Mouse (Mus musculus) gastrocnemius, adult 2 months (tissue): ENCODE results near the gene Acoxl. TPM values are rescaled to one million over a fixed set of nuclear protein-coding genes. Genes with fewer than 3 reads are reported as not detected.
A peak's percentile ranks its signal among the peaks of the same experiment; 100 is the strongest.
"Not testable (repeated sequence)": the region's sequence is repeated elsewhere in the genome, so short reads cannot be mapped to it uniquely, and the experiment has no call there.

Experiments used
- DNase-seq: peaks from one replicate; pipeline ENCODE4 v3.0.0; 2022
- H3K27ac ChIP-seq: fragments of 200-600 bp; 2 replicates; pipeline ENCODE4 v1.8.1; 2022; ENCODE audit warnings: mild to moderate bottlenecking
- H3K4me3 ChIP-seq: fragments of 200-600 bp; 2 replicates; pipeline ENCODE4 v1.8.1; 2022; ENCODE audit warnings: mild to moderate bottlenecking, moderate library complexity
- CTCF ChIP-seq: fragments of 200-600 bp; IDR thresholded peaks from 2 replicates; pipeline ENCODE4 v1.8.1; 2022; ENCODE audit warnings: antibody characterized with exemption, mild to moderate bottlenecking, moderate library complexity
- intact Hi-C: fragments of 180-260 bp; cut with DNase I; formaldehyde crosslinking; loops from one replicate; pipeline ENCODE4 v1.15.1; 2025
- total RNA-seq, 2 experiments: library from RNA; stranded (reverse); gene quantifications; 2 replicates each; pipeline ENCODE4 v1.2.3; 2021

Acoxl gene
- total RNA-seq, 2 experiments from 2014 or later, result 0.20 TPM; not detected in 1

DNA sequence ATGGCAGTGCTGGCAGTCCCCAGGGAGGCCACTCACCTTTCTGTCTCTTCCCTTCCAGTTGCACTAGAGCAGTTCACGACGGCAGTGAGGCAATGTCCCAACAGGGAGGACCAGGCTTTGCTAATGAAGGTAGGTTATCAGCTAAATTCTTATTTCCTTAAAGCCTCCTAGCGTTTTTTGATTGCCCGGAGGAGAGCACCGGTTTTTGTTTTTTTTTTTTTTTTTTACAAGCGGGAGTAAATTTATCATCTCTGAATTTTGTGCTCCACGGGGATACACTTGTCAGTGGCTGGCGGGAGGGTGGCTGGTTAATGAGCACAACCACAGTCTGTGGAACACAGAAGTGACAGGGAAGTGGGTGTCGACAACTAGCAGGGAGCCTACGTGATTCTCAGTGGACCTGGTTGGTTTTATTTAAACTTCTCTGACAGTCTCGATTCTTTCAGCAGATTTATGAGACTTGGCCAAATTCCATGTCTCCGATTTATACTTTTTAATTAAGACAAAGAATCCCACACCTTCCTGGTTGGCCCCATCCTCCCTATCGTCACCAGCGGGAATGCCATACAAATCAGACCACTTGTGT is 247.7 kb downstream of the Acoxl start:
- no peak for DNase-seq
- intact Hi-C loops, result no loop called here
- H3K4me3 ChIP-seq, result no peak overlapping the region
- no peak overlapping the region for H3K27ac ChIP-seq
- no peak for TF ChIP-seq CTCF

- intact Hi-C loops, result no loop called here
- Histone ChIP-seq H3K27ac (no peak overlapping the region), H3K4me3 (no peak overlapping the region)
- TF ChIP-seq CTCF, result no peak
- DNase-seq, result no peak
Measured at GRCm38 (mm10) chr2:128086996-128087526, 248.4 kb downstream of the Acoxl start.

DNA sequence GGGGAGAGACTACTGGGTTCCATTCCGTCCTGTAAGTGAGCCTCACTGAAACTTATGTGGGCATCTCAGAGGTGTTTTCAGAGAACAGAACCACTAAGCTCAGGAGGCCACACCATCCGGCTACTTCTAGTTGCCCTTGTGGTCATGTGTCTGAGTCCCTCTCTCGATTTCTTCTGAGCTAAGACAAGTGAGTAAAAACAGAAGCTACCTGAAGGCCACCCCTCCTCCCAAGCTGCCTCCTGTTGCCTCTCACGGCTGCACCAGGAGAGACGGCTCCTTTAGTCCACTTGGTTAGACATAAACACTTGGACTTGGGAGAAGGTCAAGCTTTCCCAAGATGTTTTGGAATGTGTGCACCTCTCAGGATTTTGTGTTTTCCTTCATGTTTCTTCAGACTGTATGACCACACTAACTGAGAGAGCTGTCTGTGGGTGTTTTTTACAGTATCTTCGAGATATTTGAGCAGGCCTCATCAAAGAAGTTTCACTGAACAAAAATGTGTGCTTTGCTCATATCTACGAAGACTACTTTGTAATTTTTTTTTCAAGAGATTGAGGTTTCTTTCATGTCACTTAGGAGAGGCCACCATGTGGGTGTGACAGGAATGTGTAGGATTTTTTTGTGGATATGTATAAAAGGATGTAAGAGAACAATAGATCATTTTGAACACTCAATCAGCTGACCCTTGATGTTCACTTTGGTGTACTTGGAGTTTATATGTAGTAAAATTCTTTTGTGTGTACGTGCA is 249.3 kb downstream of the Acoxl start:
- Histone ChIP-seq H3K4me3 (no peak overlapping the region), H3K27ac (no peak overlapping the region)
- intact Hi-C loops, result no loop called here
- DNase-seq, result no peak
- TF ChIP-seq CTCF, result no peak

GRCm38 (mm10) chr2:128090283-128090885 is 251.7 kb downstream of the Acoxl start:
- intact Hi-C loops, result no loop called here
- no peak for DNase-seq
- Histone ChIP-seq H3K27ac (no peak overlapping the region), H3K4me3 (no peak overlapping the region)
- TF ChIP-seq CTCF, result no peak

DNA sequence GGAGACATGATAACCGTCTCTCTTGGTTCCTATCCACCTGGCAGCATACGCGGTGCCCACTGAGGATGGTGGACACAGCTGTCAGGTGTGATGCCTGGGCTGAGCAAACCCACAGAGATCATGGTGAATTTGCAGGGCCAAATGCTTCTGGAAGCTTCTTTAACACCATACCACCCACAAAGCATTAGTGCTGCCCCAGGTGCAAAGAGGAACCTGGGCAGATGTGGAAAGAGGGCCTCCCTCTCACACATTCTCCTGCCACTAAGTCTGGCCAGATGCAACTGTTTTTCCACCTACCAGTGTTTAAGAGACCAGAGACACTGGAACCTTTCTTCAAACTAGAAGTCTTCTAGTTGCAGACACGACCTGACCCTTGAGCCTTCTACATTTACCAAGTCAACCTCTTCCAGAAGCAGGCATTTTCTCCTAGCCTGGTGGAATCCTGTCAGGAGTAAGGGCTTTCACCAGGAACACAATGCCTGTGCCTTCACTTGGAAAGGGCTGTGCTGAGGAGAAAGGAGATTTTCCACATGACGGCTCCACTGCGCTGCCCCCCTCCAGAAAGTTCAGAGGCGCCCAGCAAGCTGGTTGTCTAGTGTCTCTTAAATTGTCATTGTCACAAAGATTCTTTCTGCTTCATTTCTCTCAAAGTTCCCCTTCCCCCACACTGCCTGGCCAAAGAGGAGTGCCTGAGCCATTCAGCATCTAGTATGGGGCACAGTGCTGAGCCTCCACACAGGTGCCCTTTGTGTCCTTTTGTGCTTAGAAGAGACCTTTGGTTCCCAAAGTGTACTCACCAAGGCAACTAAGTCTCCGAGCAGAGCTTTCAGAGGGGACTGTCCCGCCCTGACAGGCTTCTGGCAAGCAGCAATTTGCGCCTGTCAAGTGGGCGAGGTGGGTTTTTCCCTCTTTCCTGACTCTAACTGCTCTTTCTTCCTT is 253.0 kb downstream of the Acoxl start:
- TF ChIP-seq CTCF, result no peak
- Histone ChIP-seq H3K27ac (no peak overlapping the region), H3K4me3 (no peak overlapping the region)
- intact Hi-C loops, result no loop called here
- DNase-seq, result no peak

DNA sequence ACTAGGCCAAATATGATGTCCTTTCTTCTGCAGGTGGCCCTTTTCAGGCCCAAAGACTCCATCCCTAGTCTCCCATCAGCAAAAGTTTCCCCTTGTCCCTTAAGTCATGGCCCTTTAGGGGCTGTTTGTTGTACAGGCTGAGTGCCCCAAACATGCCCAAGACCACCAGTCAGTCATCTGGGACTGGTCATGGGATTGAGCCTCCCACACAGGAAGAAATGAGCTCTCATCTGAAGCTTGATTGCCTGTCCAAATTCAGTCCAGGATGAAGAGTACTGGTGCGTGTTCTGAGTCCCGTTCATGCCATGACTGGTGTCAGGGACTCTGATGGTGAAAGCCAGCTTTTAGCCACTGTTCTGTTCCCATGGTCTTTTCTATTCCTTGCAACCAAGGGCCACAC is 253.8 kb downstream of the Acoxl start:
- Histone ChIP-seq H3K4me3 (no peak overlapping the region), H3K27ac (no peak overlapping the region)
- intact Hi-C loops, result no loop called here
- no peak for DNase-seq
- no peak for TF ChIP-seq CTCF

DNA sequence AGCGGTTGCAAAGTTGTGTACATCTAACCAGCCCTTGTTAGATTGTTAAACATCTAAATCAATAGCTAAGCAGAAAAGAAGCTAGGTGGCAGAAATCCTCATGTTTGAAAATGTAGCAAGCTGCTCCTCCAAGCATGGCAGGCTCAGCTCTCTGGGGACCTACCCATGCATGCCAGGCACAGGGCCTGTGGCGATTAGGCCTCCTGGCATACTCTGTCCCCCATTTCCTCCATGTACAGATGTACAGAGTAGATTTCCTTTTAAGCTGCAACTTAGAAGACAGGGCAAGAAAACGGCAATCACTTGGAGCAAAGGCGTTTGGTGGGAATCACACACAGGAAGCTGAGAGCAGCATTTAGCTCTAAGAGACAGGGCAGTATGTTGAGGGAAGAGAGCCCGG is 255.5 kb downstream of the Acoxl start:
- Histone ChIP-seq H3K4me3 (no peak overlapping the region), H3K27ac (no peak overlapping the region)
- DNase-seq, result no peak
- intact Hi-C loops, result no loop called here
- no peak for TF ChIP-seq CTCF

DNA sequence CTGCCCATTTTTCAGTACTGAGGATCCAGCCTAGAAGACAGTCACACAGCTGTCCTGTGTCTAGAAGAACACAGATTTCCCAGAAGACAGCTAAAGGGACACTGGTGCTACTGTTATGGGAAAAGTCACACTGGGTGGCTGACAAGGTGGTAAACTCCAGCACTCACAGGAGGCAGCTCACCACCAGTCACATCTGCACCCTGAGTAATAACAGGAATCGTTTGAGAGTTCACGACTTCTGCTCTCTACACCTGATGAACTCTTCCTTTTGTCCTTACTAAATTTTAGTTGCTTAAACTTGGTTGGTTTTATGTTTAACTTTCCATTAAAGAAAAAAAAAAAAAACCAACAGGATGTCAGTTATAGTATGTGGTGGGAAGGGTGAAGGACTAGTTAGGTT is 255.9 kb downstream of the Acoxl start:
- Histone ChIP-seq H3K27ac (no peak overlapping the region), H3K4me3 (no peak overlapping the region)
- intact Hi-C loops, result no loop called here
- TF ChIP-seq CTCF, result no peak
- no peak for DNase-seq

DNA sequence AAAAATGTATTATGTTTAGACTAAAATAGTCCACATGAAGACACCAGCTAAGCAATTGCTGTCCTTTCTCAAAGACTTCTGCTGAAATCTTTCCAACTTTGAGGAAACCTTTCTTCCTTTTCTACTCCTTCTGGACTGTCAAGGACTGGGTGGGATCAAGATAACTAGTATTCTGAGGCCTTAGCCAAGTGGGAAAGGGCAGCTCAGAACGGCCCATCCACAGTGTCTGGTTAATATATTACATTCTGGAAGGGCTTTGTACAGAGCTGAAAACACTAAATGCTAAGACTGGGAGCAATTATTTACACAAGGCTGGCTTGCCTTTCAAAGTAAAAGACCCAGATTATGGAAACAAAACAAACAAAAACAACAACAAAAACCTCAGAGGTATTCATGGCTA is 256.6 kb downstream of the Acoxl start:
- no peak for DNase-seq
- intact Hi-C loops, result no loop called here
- no peak overlapping the region for H3K4me3 ChIP-seq
- no peak for TF ChIP-seq CTCF
- H3K27ac ChIP-seq, result no peak overlapping the region

- Histone ChIP-seq H3K4me3 (no peak overlapping the region), H3K27ac (no peak overlapping the region)
- intact Hi-C loops, result no loop called here
- TF ChIP-seq CTCF, result no peak
- DNase-seq, result no peak
Measured at GRCm38 (mm10) chr2:128096070-128096469, 257.4 kb downstream of the Acoxl start.

DNA sequence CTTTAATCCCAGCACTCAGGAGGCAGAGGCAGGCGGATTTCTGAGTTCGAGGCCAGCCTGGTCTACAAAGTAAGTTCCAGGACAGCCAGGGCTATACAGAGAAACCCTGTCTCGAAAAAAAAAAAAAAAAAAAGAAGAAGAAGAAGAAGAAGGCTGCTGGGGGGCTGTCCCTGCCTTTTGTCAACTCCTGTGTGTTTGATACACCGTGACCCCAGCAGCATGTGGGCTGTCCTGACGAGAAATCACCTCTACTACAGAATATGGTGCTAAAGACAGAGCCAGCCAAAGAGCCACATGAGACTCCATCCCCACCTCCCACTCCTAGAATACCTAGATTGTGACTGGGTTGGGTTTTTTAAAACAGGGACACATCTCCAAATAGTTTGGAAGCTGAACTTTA is 259.4 kb downstream of the Acoxl start:
- intact Hi-C loops, DNase-seq, H3K4me3 ChIP-seq, H3K27ac ChIP-seq: not testable (repeated sequence)

GRCm38 (mm10) chr2:128102086-128102485 is 263.4 kb downstream of the Acoxl start:
- TF ChIP-seq CTCF, result no peak
- DNase-seq, result peak; percentile 68
- Histone ChIP-seq H3K4me3 (no peak overlapping the region), H3K27ac (no peak overlapping the region; the same call in 1 of the 2 replicates)
- intact Hi-C loops, result no loop called here
